Mouse (Mus musculus) hindbrain, embryonic 16.5 days (tissue): ENCODE data around the gene Psmb5. TPM values are rescaled to one million over a fixed set of nuclear protein-coding genes. Genes with fewer than 3 reads are reported as not detected.

Experiments used
- ATAC-seq: fragments of 200-750 bp; cut with Nextera tagmentation; 2 replicates; pipeline ENCODE4 v1.8.0; 2017; ENCODE audit warnings: moderate TSS enrichment, moderate library complexity
- H3K27ac ChIP-seq: fragments of 300-500 bp; sonication (generic); 2 replicates; pipeline ENCODE4 v1.5.1; 2014; ENCODE audit warnings: low read depth, mild to moderate bottlenecking, control low read depth, low read length, moderate library complexity
- H3K27me3 ChIP-seq: fragments of 300-500 bp; sonication (generic); replicated peaks from 2 replicates; pipeline ENCODE4 v1.6.1; 2014; ENCODE audit warnings: low read length; ENCODE audit not compliant: control insufficient read depth, insufficient read depth
- H3K36me3 ChIP-seq: fragments of 300-500 bp; sonication (generic); 2 replicates; pipeline ENCODE4 v1.6.1; 2014; ENCODE audit warnings: mild to moderate bottlenecking, low read length, moderate library complexity, mixed read lengths; ENCODE audit not compliant: control insufficient read depth, insufficient read depth
- H3K4me1 ChIP-seq: fragments of 300-500 bp; sonication (generic); 2 replicates; pipeline ENCODE4 v1.6.1; 2014; ENCODE audit warnings: low read depth, low read length; ENCODE audit not compliant: control insufficient read depth, insufficient read depth
- H3K4me2 ChIP-seq: fragments of 300-500 bp; sonication (generic); 2 replicates; pipeline ENCODE4 v1.6.1; 2014; ENCODE audit warnings: mild to moderate bottlenecking, low read length, control low read depth, moderate library complexity
- H3K4me3 ChIP-seq: fragments of 300-500 bp; sonication (generic); 2 replicates; pipeline ENCODE4 v1.5.1; 2014; ENCODE audit warnings: mild to moderate bottlenecking, low read length, control low read depth, moderate library complexity
- H3K9ac ChIP-seq: fragments of 300-500 bp; sonication (generic); 2 replicates; pipeline ENCODE4 v1.6.1; 2014; ENCODE audit warnings: low read depth, mild to moderate bottlenecking, control low read depth, low read length, moderate library complexity
- H3K9me3 ChIP-seq: fragments of 300-500 bp; sonication (generic); 2 replicates; pipeline ENCODE4 v1.6.1; 2014; ENCODE audit warnings: mild to moderate bottlenecking, low read length, moderate library complexity; ENCODE audit not compliant: control insufficient read depth
- WGBS: fragments of 180-500 bp; shearing (Covaris S2); extraction: QIAGEN DNeasy Blood & Tissue Kit; methylation state at CpG from one replicate; pipeline ENCODE4 v1.1.7; 2014; 5-methylcytosine and 5-hydroxymethylcytosine counted together
- polyA plus RNA-seq: library from polyadenylated mRNA; unstranded; fragments of >200 nt; fragmentation: Nextera tagmentation; extraction: Ambion mirVana; gene quantifications from 2 replicates; pipeline ENCODE4 v1.2.1, GENCODE M21; 2015

Psmb5 gene
- polyA plus RNA-seq, 1 experiment from 2014 or later, result 467 TPM

DNA sequence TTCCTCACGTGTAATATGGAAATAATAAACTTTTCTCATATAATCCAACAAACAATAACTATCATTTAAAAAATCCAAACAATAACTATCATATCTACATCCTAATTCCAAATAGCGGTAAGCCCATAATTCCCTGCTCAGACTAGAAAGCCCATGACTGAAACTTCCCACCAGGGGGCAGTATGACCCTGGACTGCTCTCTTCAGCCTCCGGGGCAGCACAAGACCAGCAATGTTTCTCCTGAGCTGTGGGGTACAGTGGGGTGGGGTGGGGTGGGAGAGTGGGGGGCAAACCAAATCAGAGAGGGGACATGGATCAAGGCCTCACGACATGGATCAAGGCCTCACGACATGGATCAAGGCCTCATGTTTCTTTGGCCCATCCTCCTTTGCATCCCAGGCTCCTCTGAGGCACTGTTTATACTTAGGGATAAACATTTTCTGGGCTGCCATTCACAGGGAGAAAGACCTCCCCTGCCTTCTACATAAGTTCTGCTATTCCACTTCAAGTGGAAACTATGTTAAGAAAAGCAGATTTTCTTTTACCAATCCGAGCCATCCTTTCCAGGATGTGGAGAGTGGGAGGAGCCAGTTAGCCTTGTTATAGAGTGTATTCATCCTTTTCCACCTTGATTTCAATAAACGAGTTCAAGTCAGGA lies 34.0 kb downstream of the Psmb5 start:
- H3K27ac ChIP-seq, result no peak overlapping the region
- no peak overlapping the region for H3K9ac ChIP-seq
- no peak for ATAC-seq
- H3K36me3 ChIP-seq, result peaks cover 7% of the 10 kb centered on the region
- no peaks in the 10 kb centered on the region for H3K27me3 ChIP-seq
- H3K4me3 ChIP-seq, result no peak overlapping the region
- 47% methylated on average over 7 of the region's 7 CpGs for WGBS
- H3K4me2 ChIP-seq, result no peak overlapping the region
- no peaks in the 10 kb centered on the region for H3K4me1 ChIP-seq
- H3K9me3 ChIP-seq, result no peaks in the 10 kb centered on the region

DNA sequence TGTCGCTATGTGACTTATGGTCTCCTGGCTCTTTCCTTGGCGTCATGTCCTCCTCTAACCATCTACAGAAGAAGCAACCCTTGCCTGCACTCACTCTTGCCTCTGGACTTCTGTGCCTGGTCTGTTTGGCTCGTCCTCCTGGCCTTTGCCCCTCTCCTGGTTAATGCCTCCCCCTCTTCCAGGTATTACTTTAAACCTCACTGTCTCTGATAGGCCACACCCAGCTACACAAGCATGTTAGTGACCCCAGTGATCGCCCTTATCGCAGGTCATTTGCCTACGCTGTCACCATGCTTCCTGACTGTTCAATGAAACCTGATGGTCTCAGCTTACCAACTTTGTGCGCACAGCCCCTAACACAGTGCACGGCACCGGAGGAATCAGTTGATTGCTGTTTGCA lies 35.3 kb downstream of the Psmb5 start:
- Histone ChIP-seq H3K4me1 (peaks cover 7% of the 10 kb centered on the region), H3K27me3 (no peaks in the 10 kb centered on the region), H3K9ac (no peak overlapping the region), H3K9me3 (no peaks in the 10 kb centered on the region), H3K27ac (no peak overlapping the region), H3K4me2 (no peak overlapping the region), H3K4me3 (no peak overlapping the region), H3K36me3 (peaks cover 7% of the 10 kb centered on the region)
- ATAC-seq, result no peak
- 95% methylated on average over 9 of the region's 9 CpGs for WGBS

- Histone ChIP-seq H3K36me3 (peaks cover 7% of the 10 kb centered on the region), H3K27ac (no peak overlapping the region), H3K4me2 (no peak overlapping the region), H3K9me3 (no peaks in the 10 kb centered on the region), H3K27me3 (peaks cover 11% of the 10 kb centered on the region), H3K4me3 (no peak overlapping the region), H3K9ac (no peak overlapping the region), H3K4me1 (peaks cover 24% of the 10 kb centered on the region)
- whole genome bisulfite sequencing, result 86% methylated on average over 7 of the region's 7 CpGs
- no peak for ATAC-seq
These were observed 38.2 kb downstream of the Psmb5 start for GRCm38 (mm10) chr14:54579638-54580037.

DNA sequence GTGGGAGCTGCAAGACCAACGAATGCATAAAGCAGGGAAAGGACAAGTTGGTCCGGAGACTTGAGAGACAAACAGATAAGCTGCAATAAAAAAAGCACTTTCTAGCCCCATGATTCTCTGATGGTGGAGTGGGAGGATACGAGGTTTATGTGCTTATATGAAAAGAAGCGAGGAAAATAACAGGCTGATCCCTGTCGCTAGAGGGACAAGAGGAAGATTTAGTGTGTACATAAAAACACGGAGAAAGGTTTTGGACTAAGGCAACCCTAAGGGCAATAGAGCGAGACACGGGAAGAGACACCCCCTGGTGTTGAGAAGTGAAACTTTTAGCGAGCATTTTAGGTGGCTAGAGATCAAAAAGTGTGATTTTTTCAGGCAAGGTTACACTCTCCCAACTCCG lies 39.8 kb downstream of the Psmb5 start:
- no peaks in the 10 kb centered on the region for H3K9me3 ChIP-seq
- ATAC-seq, result no peak; the same call in 1 of the 2 replicates
- 1% methylated on average over 10 of the region's 10 CpGs for WGBS
- H3K27ac ChIP-seq, result peak overlapping the region; percentile 79
- peaks cover 17% of the 10 kb centered on the region for H3K27me3 ChIP-seq
- peaks cover 28% of the 10 kb centered on the region for H3K4me1 ChIP-seq
- H3K9ac ChIP-seq, result peak overlapping the region; percentile 70
- H3K36me3 ChIP-seq, result peaks cover 2% of the 10 kb centered on the region; the same call in 1 of the 2 replicates
- peak overlapping the region; percentile 66 for H3K4me3 ChIP-seq
- H3K4me2 ChIP-seq, result peak overlapping the region; percentile 91

- Histone ChIP-seq H3K4me1 (peaks cover 30% of the 10 kb centered on the region), H3K36me3 (no peaks in the 10 kb centered on the region), H3K9ac (peak within 1 kb of the TSS; percentile 70), H3K4me2 (peak within 1 kb of the TSS; percentile 91), H3K4me3 (peak within 1 kb of the TSS; percentile 66), H3K27me3 (peaks cover 19% of the 10 kb centered on the region), H3K27ac (peak within 1 kb of the TSS; percentile 79), H3K9me3 (no peaks in the 10 kb centered on the region)
- peak; percentile 77 for ATAC-seq
- WGBS, result under 1% methylated on average over 66 of the region's 66 CpGs
These were observed 40.5 kb downstream of the Psmb5 start, which contains the start of gene Ajuba for GRCm38 (mm10) chr14:54577089-54577982. Gene Ajuba, minus strand, starts transcription at chr14:54577558.

GRCm38 (mm10) chr14:54576241-54577088 lies 41.4 kb downstream of the Psmb5 start:
- under 1% methylated on average over 65 of the region's 84 CpGs for WGBS
- Histone ChIP-seq H3K9ac (peak overlapping the region; percentile 70), H3K4me2 (peak overlapping the region; percentile 91), H3K27ac (peak overlapping the region; percentile 68), H3K4me3 (peak overlapping the region; percentile 66), H3K27me3 (peaks cover 19% of the 10 kb centered on the region), H3K4me1 (peaks cover 30% of the 10 kb centered on the region), H3K36me3 (no peaks in the 10 kb centered on the region), H3K9me3 (no peaks in the 10 kb centered on the region)
- ATAC-seq, result peak; percentile 19; the same call in 1 of the 2 replicates

DNA sequence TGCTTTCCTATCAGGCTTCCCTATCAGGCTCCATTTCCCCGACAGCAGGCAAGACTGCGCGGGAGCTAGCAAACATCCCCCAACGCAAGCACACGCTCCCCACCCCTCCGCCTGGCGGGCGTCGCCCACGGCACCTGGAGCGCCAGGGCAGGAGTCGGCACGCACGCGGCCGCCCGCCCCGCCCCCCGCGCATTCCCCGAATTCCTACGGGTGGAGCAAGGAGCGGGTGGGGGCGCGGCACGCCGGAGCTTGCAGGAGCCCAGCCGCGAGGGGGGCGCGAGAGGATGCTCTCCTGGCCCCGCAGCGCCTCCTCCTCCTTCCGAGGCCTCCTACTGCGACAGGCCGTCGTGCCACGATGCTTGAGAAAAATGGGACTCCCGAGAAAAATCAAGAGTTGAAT lies 42.2 kb downstream of the Psmb5 start:
- Histone ChIP-seq H3K4me3 (peak overlapping the region; percentile 66), H3K4me1 (peaks cover 30% of the 10 kb centered on the region), H3K36me3 (no peaks in the 10 kb centered on the region), H3K9ac (peak overlapping the region; percentile 70), H3K27me3 (peaks cover 19% of the 10 kb centered on the region), H3K9me3 (no peaks in the 10 kb centered on the region), H3K4me2 (peak overlapping the region; percentile 91), H3K27ac (no peak overlapping the region)
- 1% methylated on average over 36 of the region's 39 CpGs for WGBS
- no peak for ATAC-seq

DNA sequence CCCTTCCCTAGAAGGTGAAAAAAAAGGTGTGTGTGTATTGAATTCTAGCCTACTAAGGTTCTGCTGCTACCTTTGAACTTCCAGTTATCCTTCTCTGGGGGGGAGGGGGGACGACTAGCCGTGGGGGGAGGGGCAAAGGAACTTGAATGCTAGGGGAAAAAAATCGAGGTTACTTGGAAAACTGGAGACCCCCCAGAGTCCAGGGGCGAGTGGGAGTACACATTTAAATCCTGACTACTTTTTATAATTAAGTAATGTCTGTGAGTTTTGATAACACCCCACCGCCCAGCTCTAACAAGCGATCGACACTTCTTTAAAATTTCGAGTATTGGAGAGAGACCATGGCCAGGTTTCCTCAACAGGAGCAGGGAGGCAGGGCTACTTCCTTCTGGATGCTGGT lies 42.8 kb downstream of the Psmb5 start:
- Histone ChIP-seq H3K4me2 (peak overlapping the region; percentile 91), H3K9ac (no peak overlapping the region), H3K9me3 (no peaks in the 10 kb centered on the region), H3K4me1 (peaks cover 30% of the 10 kb centered on the region), H3K27me3 (peaks cover 19% of the 10 kb centered on the region), H3K36me3 (no peaks in the 10 kb centered on the region), H3K4me3 (peak overlapping the region; percentile 66), H3K27ac (no peak overlapping the region)
- no peak for ATAC-seq
- 4% methylated on average over 8 of the region's 8 CpGs for WGBS
